Mouse (Mus musculus) neural tube, embryonic 13.5 days (tissue): Measurements from ENCODE around the gene Scfd2. TPM values are rescaled to one million over a fixed set of nuclear protein-coding genes. Genes with fewer than 3 reads are reported as not detected.

Source experiments
- ATAC-seq: fragments of 200-750 bp; cut with Nextera tagmentation; 2 replicates; pipeline ENCODE4 v1.8.0; 2017; ENCODE audit warnings: low read depth, mild to moderate bottlenecking, moderate TSS enrichment, moderate library complexity
- H3K27ac ChIP-seq: fragments of 300-500 bp; sonication (generic); replicated peaks from 2 replicates; pipeline ENCODE4 v1.5.1; 2015; ENCODE audit warnings: moderate library complexity, mild to moderate bottlenecking, inconsistent platforms
- H3K27me3 ChIP-seq: fragments of 300-500 bp; sonication (generic); 2 replicates; pipeline ENCODE4 v1.6.1; 2015; ENCODE audit warnings: mild to moderate bottlenecking, inconsistent platforms
- H3K36me3 ChIP-seq: fragments of 300-500 bp; sonication (generic); 2 replicates; pipeline ENCODE4 v1.6.1; 2015; ENCODE audit warnings: mild to moderate bottlenecking, inconsistent platforms
- H3K4me1 ChIP-seq: fragments of 300-500 bp; sonication (generic); replicated peaks from 2 replicates; pipeline ENCODE4 v1.6.1; 2015; ENCODE audit warnings: inconsistent platforms
- H3K4me2 ChIP-seq: fragments of 300-500 bp; sonication (generic); 2 replicates; pipeline ENCODE4 v1.6.1; 2015; ENCODE audit warnings: inconsistent platforms, mild to moderate bottlenecking, moderate library complexity
- H3K4me3 ChIP-seq: fragments of 300-500 bp; sonication (generic); 2 replicates; pipeline ENCODE4 v1.5.1; 2015; ENCODE audit warnings: mild to moderate bottlenecking, inconsistent platforms
- H3K9ac ChIP-seq: fragments of 300-500 bp; sonication (generic); 2 replicates; pipeline ENCODE4 v1.6.1; 2015; ENCODE audit warnings: moderate library complexity, mild to moderate bottlenecking, inconsistent platforms
- H3K9me3 ChIP-seq: fragments of 300-500 bp; sonication (generic); 2 replicates; pipeline ENCODE4 v1.6.1; 2016; ENCODE audit warnings: inconsistent platforms
- WGBS: fragments of 180-500 bp; shearing (Covaris S2); methylation state at CpG from one replicate; pipeline ENCODE4 v1.1.7; 2015; 5-methylcytosine and 5-hydroxymethylcytosine counted together
- polyA plus RNA-seq: library from polyadenylated mRNA; unstranded; fragments of >200 nt; fragmentation: Nextera tagmentation; extraction: Ambion mirVana; gene quantifications from 2 replicates; pipeline ENCODE4 v1.2.1, GENCODE M21; 2015

Gene Scfd2
- polyA plus RNA-seq, 1 experiment from 2014 or later, result 17.2 TPM

DNA sequence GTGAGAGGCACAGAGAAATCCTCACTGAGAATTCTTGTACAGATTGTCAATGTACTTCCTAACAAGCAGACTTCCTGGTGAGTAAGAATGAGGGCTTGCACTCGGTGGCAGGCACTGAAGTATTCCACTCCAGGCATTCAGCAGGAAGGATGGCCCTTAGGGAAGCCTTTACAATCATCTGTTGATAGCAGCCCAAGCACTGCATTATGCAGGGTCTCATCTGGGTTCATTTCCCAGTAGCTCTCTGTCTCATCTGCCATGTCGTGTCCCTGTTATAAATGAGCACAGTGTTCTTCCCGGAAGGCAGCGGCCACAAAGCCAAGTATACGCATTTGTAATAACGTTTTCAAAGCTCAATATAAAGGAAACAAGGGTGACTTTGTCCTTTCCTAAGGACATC, 48.9 kb downstream of the Scfd2 start:
- 19% methylated on average over 6 of the region's 6 CpGs for WGBS
- Histone ChIP-seq H3K4me3 (no peak overlapping the region), H3K36me3 (no peaks in the 10 kb centered on the region), H3K9ac (no peak overlapping the region), H3K4me1 (peaks cover 15% of the 10 kb centered on the region), H3K9me3 (no peaks in the 10 kb centered on the region), H3K4me2 (no peak overlapping the region), H3K27ac (no peak overlapping the region), H3K27me3 (no peaks in the 10 kb centered on the region)
- no peak; the same call in 1 of the 2 replicates for ATAC-seq

DNA sequence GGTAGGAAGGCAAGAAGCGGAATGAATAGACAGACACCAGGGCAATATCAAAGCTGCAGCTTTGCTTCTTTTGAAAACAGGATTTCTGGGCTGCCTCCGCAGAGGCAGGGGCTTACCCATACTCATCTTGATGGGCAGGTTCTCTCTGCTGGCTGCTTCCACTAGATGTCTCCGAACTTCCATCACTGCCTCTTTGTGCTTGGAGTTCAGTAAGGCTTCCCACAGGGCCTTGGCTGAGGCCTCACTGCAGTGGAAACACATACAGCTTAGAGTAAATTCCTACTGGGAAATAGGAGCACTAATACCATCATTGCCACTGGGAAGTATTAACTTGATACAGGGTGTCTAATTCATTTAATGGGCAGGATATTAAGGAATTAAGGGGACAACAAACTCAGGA, 49.5 kb downstream of the Scfd2 start:
- Histone ChIP-seq H3K4me2 (no peak overlapping the region), H3K4me1 (peaks cover 15% of the 10 kb centered on the region), H3K9me3 (no peaks in the 10 kb centered on the region), H3K4me3 (no peak overlapping the region), H3K9ac (no peak overlapping the region), H3K27ac (no peak overlapping the region), H3K27me3 (no peaks in the 10 kb centered on the region), H3K36me3 (no peaks in the 10 kb centered on the region)
- ATAC-seq, result no peak
- WGBS, result 65% methylated on average over 3 of the region's 3 CpGs

GRCm38 (mm10) chr5:74480409-74480808, 51.1 kb downstream of the Scfd2 start:
- Histone ChIP-seq H3K4me3 (no peak overlapping the region), H3K27ac (no peak overlapping the region), H3K27me3 (no peaks in the 10 kb centered on the region), H3K9me3 (no peaks in the 10 kb centered on the region), H3K4me1 (peaks cover 15% of the 10 kb centered on the region), H3K9ac (no peak overlapping the region), H3K4me2 (no peak overlapping the region), H3K36me3 (no peaks in the 10 kb centered on the region)
- 80% methylated on average over 4 of the region's 4 CpGs for WGBS
- no peak for ATAC-seq

GRCm38 (mm10) chr5:74479947-74480346, 51.6 kb downstream of the Scfd2 start:
- H3K9ac ChIP-seq, result no peak overlapping the region
- H3K36me3 ChIP-seq, result no peaks in the 10 kb centered on the region
- no peak for ATAC-seq
- H3K27ac ChIP-seq, result no peak overlapping the region
- 92% methylated on average over 4 of the region's 4 CpGs for WGBS
- H3K4me1 ChIP-seq, result peaks cover 15% of the 10 kb centered on the region
- no peak overlapping the region for H3K4me2 ChIP-seq
- no peaks in the 10 kb centered on the region for H3K27me3 ChIP-seq
- H3K4me3 ChIP-seq, result no peak overlapping the region
- H3K9me3 ChIP-seq, result no peaks in the 10 kb centered on the region

DNA sequence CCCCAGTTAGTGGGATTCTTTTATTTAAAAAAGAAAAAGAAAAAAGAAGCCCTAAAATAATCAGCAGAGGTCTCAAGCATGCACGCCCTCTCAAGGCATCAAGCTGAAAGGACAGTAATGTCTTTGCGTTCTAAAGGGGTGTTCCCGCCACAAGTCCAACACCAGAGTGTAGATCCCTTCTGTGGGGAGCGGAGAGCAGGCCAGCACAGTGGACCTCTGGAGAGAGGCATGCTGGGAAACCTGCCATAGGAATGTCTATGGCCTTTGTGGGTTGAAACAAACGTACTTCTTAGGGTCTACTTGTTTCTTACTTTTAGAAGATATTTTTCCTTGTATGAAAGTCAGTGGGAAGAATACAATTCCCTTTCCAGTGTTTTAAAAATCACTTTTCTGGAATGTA, 52.4 kb downstream of the Scfd2 start:
- Histone ChIP-seq H3K4me2 (no peak overlapping the region), H3K9me3 (no peaks in the 10 kb centered on the region), H3K4me3 (no peak overlapping the region), H3K27me3 (no peaks in the 10 kb centered on the region), H3K27ac (no peak overlapping the region), H3K9ac (no peak overlapping the region), H3K4me1 (peaks cover 15% of the 10 kb centered on the region), H3K36me3 (no peaks in the 10 kb centered on the region)
- no peak for ATAC-seq
- WGBS, result 78% methylated on average over 5 of the region's 5 CpGs

- Histone ChIP-seq H3K9me3 (no peaks in the 10 kb centered on the region), H3K4me2 (no peak overlapping the region), H3K4me3 (no peak overlapping the region), H3K27ac (no peak overlapping the region), H3K36me3 (no peaks in the 10 kb centered on the region), H3K9ac (no peak overlapping the region), H3K4me1 (no peaks in the 10 kb centered on the region), H3K27me3 (no peaks in the 10 kb centered on the region)
- WGBS, result 86% methylated on average over 10 of the region's 10 CpGs
- no peak for ATAC-seq
Observed at GRCm38 (mm10) chr5:74476551-74476950, 55.0 kb downstream of the Scfd2 start.

DNA sequence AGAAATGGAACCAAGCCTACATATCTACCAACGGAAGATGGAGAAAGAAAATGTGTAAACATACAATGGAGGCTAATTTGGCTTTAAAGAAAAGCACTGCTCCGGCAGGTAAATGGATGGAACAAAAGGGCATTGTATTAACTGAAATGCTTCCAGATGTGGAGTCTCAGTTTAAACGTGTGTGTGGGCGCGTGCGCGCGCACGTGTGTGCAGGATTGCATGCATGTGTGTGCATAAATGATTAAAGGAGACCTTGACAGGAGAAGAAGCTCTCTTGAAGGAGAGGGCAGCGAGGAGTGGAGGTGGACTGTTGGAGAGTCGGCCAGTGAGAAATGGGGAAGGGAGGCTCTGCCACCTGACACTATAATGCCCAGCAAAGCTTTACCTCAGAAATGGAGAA, 58.4 kb downstream of the Scfd2 start:
- no peak overlapping the region for H3K4me3 ChIP-seq
- H3K4me2 ChIP-seq, result no peak overlapping the region
- H3K36me3 ChIP-seq, result no peaks in the 10 kb centered on the region
- no peaks in the 10 kb centered on the region for H3K27me3 ChIP-seq
- H3K4me1 ChIP-seq, result no peaks in the 10 kb centered on the region
- WGBS, result 90% methylated on average over 11 of the region's 11 CpGs
- no peak overlapping the region for H3K9ac ChIP-seq
- H3K9me3 ChIP-seq, result no peaks in the 10 kb centered on the region
- ATAC-seq, result no peak
- no peak overlapping the region for H3K27ac ChIP-seq

GRCm38 (mm10) chr5:74470819-74471218, 60.7 kb downstream of the Scfd2 start:
- Histone ChIP-seq H3K9me3 (no peaks in the 10 kb centered on the region), H3K4me3 (no peak overlapping the region), H3K27me3 (no peaks in the 10 kb centered on the region), H3K4me2 (no peak overlapping the region), H3K36me3 (no peaks in the 10 kb centered on the region), H3K9ac (no peak overlapping the region), H3K4me1 (peaks cover 3% of the 10 kb centered on the region; the same call in 1 of the 2 replicates), H3K27ac (no peak overlapping the region)
- no peak for ATAC-seq
- WGBS, result 95% methylated on average over 3 of the region's 3 CpGs

GRCm38 (mm10) chr5:74469620-74470019, 61.9 kb downstream of the Scfd2 start:
- Histone ChIP-seq H3K4me2 (no peak overlapping the region), H3K27me3 (no peaks in the 10 kb centered on the region), H3K36me3 (no peaks in the 10 kb centered on the region), H3K9me3 (no peaks in the 10 kb centered on the region), H3K27ac (no peak overlapping the region), H3K9ac (no peak overlapping the region), H3K4me1 (peaks cover 3% of the 10 kb centered on the region; the same call in 1 of the 2 replicates), H3K4me3 (no peak overlapping the region)
- no peak for ATAC-seq
- WGBS, result 26% methylated on average over 1 of the region's 1 CpGs

DNA sequence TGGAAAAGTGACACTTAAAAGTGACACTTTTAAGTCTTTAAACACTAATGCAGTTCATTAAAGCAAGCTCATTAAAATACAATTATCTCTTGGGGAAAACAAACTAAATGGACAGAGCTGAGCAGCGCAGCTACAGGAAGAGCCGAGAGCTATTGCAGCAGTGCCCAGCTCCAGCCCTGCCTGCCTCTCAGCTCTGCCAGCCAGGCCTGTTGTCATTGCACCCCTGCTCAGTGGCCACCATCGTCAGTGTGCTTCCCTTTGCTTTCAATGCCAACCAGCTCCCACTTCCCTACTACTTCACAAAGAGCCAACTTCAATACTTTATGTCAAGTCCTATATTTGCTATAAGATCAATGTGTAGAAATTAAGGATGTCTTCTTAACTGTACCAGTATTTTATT, 63.8 kb downstream of the Scfd2 start:
- no peaks in the 10 kb centered on the region for H3K9me3 ChIP-seq
- no peak overlapping the region for H3K9ac ChIP-seq
- H3K4me3 ChIP-seq, result no peak overlapping the region
- ATAC-seq, result no peak
- H3K4me2 ChIP-seq, result no peak overlapping the region
- H3K27me3 ChIP-seq, result no peaks in the 10 kb centered on the region
- H3K36me3 ChIP-seq, result no peaks in the 10 kb centered on the region
- no peak overlapping the region for H3K27ac ChIP-seq
- 27% methylated on average over 3 of the region's 3 CpGs for WGBS
- peaks cover 3% of the 10 kb centered on the region; the same call in 1 of the 2 replicates for H3K4me1 ChIP-seq

- Histone ChIP-seq H3K4me2 (no peak overlapping the region), H3K27me3 (no peaks in the 10 kb centered on the region), H3K4me3 (no peak overlapping the region), H3K9me3 (no peaks in the 10 kb centered on the region), H3K9ac (no peak overlapping the region), H3K27ac (no peak overlapping the region), H3K36me3 (no peaks in the 10 kb centered on the region), H3K4me1 (no peaks in the 10 kb centered on the region)
- no peak for ATAC-seq
- 88% methylated on average over 2 of the region's 2 CpGs for WGBS
Observed at GRCm38 (mm10) chr5:74456759-74457158, 74.8 kb downstream of the Scfd2 start.

DNA sequence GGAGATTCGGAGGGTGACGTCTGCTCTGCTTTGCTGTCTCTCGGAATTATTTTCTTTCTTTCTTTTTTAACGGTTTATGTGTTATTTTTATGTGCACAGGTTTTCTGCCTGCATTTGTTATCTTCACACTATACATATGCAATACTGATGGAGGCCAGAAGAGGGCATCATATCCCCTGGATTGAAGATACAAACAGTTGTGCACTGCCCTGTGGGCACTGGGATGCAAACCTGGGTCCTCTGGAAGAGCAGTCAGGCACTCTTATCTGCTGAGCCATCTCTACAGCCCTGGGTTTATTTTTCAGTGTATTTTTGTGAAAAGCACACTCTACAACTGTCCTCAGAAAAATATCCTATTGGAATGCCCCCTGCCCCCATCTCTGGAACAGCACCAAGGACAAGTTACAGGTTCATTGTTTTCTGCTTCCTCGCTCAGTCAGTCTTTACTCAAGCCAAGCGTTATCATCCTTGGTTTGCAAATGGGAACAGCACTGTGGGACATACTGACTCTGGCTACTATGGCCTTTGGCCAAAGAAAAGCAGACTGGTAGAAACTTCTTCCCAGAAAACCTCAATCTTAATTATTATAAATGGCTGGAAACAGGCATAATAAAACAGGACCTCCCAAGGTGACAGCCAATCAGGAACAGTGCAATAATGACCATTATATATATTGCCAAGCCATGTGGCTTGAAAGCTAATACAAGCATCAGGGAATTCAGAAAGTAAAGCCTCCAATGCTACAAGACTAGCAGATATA, 75.9 kb downstream of the Scfd2 start:
- Histone ChIP-seq H3K9ac (no peak overlapping the region), H3K4me1 (no peaks in the 10 kb centered on the region), H3K27ac (no peak overlapping the region), H3K27me3 (no peaks in the 10 kb centered on the region), H3K9me3 (no peaks in the 10 kb centered on the region), H3K4me3 (no peak overlapping the region), H3K36me3 (no peaks in the 10 kb centered on the region), H3K4me2 (no peak overlapping the region)
- ATAC-seq, result no peak
- WGBS, result 85% methylated on average over 6 of the region's 6 CpGs

DNA sequence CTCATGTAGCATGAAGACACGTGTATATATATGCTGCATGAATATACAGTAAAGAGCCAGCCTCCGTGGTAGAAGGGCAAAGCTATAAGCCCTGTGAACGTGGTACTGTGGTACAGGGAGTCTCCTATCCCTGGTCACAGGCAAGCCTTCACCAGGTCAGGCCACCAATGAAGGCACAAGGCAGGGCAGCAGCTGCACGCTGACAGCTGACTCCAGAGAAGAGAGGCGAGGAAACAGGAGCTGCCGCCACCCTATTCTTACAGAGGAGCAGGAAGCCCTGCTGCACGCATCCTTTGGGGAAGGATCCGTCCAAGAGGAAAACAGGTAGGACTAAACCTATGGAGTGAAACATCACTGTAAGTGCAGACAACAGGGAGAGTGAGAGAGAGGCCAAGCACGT, 76.5 kb downstream of the Scfd2 start:
- H3K4me2 ChIP-seq, result no peak overlapping the region
- H3K36me3 ChIP-seq, result no peaks in the 10 kb centered on the region
- H3K4me3 ChIP-seq, result no peak overlapping the region
- H3K9me3 ChIP-seq, result no peaks in the 10 kb centered on the region
- H3K9ac ChIP-seq, result no peak overlapping the region
- H3K27ac ChIP-seq, result no peak overlapping the region
- WGBS, result 88% methylated on average over 9 of the region's 9 CpGs
- no peaks in the 10 kb centered on the region for H3K27me3 ChIP-seq
- H3K4me1 ChIP-seq, result no peaks in the 10 kb centered on the region
- ATAC-seq, result no peak
